Mouse (Mus musculus) stomach, postnatal 0 days (tissue): Measurements from ENCODE around the gene Stpg3.

Source experiments
- CTCF ChIP-seq: IDR thresholded peaks from 2 replicates; pipeline ENCODE4 v1.5.1; 2016; ENCODE audit warnings: antibody characterized with exemption, low read depth, mild to moderate bottlenecking, moderate library complexity
- EP300 ChIP-seq: optimal IDR thresholded peaks from 2 replicates; pipeline ENCODE3; 2016; ENCODE audit warnings: antibody characterized with exemption

GRCm38 (mm10) chr2:25221331-25221772 is 6.9 kb upstream of the Stpg3 start:
- TF ChIP-seq CTCF = no peak
- no peak for TF ChIP-seq EP300
